Mouse (Mus musculus) liver, embryonic 14.5 days (tissue): Measurements from ENCODE around the gene Magi3. TPM values are rescaled to one million over a fixed set of nuclear protein-coding genes. Genes with fewer than 3 reads are reported as not detected.

Experiments used
- ATAC-seq: fragments of 200-750 bp; cut with Nextera tagmentation; 2 replicates; pipeline ENCODE4 v1.8.0; 2017; ENCODE audit warnings: moderate number of reproducible peaks, mild to moderate bottlenecking, moderate library complexity; ENCODE audit not compliant: insufficient read depth
- DNase-seq, 3 experiments: peaks; one replicate each; pipeline ENCODE4 v3.0.0-alpha.2; 2012 to 2013; ENCODE audit warnings: low read depth in 3 of 3, low spot score in 3 of 3
- H3K27ac ChIP-seq: fragments of 300-500 bp; sonication (generic); 2 replicates; pipeline ENCODE4 v1.5.1; 2014; ENCODE audit warnings: moderate library complexity, mild to moderate bottlenecking, control low read depth, inconsistent platforms
- H3K27me3 ChIP-seq: fragments of 300-500 bp; sonication (generic); 2 replicates; pipeline ENCODE4 v1.6.1; 2014; ENCODE audit warnings: mild to moderate bottlenecking, low read length, moderate library complexity; ENCODE audit not compliant: control insufficient read depth, insufficient read depth
- H3K36me3 ChIP-seq: fragments of 300-500 bp; sonication (generic); replicated peaks from 2 replicates; pipeline ENCODE4 v1.6.1; 2014; ENCODE audit warnings: low read depth; ENCODE audit not compliant: control insufficient read depth, insufficient read depth
- H3K4me1 ChIP-seq, 2 experiments: fragments of 200-500 bp in 1 of 2; fragments of 300-500 bp in 1 of 2; sonication (generic) in 1 of 2; replicated peaks; 2 replicates each; pipeline ENCODE4 v1.6.1; 2012 to 2014; ENCODE audit warnings: antibody characterized with exemption in 1 of 2, inconsistent platforms in 1 of 2, low read length in 1 of 2; ENCODE audit not compliant: control insufficient read depth in 2 of 2, insufficient read depth in 2 of 2
- H3K4me2 ChIP-seq: fragments of 300-500 bp; sonication (generic); 2 replicates; pipeline ENCODE4 v1.6.1; 2014; ENCODE audit warnings: low read depth, mild to moderate bottlenecking, control low read depth, moderate library complexity
- H3K4me3 ChIP-seq, 2 experiments: fragments of 200-500 bp in 1 of 2; fragments of 300-500 bp in 1 of 2; sonication (generic) in 1 of 2; 2 replicates each; pipeline ENCODE4 v1.5.1; 2012 to 2014; ENCODE audit warnings: low read depth in 2 of 2, low read length in 2 of 2, mild to moderate bottlenecking in 2 of 2, control low read depth in 1 of 2, inconsistent platforms in 1 of 2, moderate library complexity in 1 of 2; ENCODE audit not compliant: insufficient read depth in 1 of 2
- H3K9ac ChIP-seq: fragments of 300-500 bp; sonication (generic); replicated peaks from 2 replicates; pipeline ENCODE4 v1.6.1; 2014; ENCODE audit warnings: mild to moderate bottlenecking, control low read depth, moderate library complexity
- H3K9me3 ChIP-seq: fragments of 300-500 bp; sonication (generic); 2 replicates; pipeline ENCODE4 v1.6.1; 2016; ENCODE audit warnings: low read length, mixed read lengths; ENCODE audit not compliant: control insufficient read depth
- CTCF ChIP-seq: IDR thresholded peaks from 2 replicates; pipeline ENCODE4 v1.5.1; 2016; ENCODE audit warnings: antibody characterized with exemption, low read depth, control low read depth
- EP300 ChIP-seq: IDR thresholded peaks from 2 replicates; pipeline ENCODE4 v1.6.1; 2016; ENCODE audit warnings: antibody characterized with exemption, low read depth
- WGBS: fragments of 180-500 bp; shearing (Covaris S2); extraction: QIAGEN DNeasy Blood & Tissue Kit; methylation state at CpG from one replicate; pipeline ENCODE4 v1.1.7; 2014; ENCODE audit not compliant: insufficient replicate concordance; 5-methylcytosine and 5-hydroxymethylcytosine counted together
- polyA plus RNA-seq, 2 experiments: library from polyadenylated mRNA; depleted of rRNA in 1 of 2; stranded (reverse) in 1 of 2; unstranded in 1 of 2; fragments of >200 nt; fragmentation: Nextera tagmentation in 1 of 2; extraction: Ambion mirVana in 1 of 2; gene quantifications; 2 replicates each; pipeline versions ENCODE4 v1.2.1 to v1.2.3; 2012 to 2014

The Magi3 gene
- polyA plus RNA-seq, 2 experiments = 1.3 to 2.1 TPM

- Histone ChIP-seq H3K9me3 (no peaks in the 10 kb centered on the region), H3K36me3 (no peaks in the 10 kb centered on the region), H3K9ac (no peak overlapping the region), H3K27ac (no peak overlapping the region), H3K4me1 (no peaks in the 10 kb centered on the region), H3K4me3 (no peak overlapping the region), H3K4me2 (no peak overlapping the region), H3K27me3 (no peaks in the 10 kb centered on the region)
- no peak for ATAC-seq
- WGBS = 57% methylated on average over 2 of the region's 2 CpGs
- no peak for DNase-seq
- TF ChIP-seq CTCF (no peak), EP300 (no peak)
These were observed 19.6 kb upstream of the Magi3 start for GRCm38 (mm10) chr3:104239785-104240184.

- H3K9me3 ChIP-seq = no peaks in the 10 kb centered on the region
- no peak overlapping the region for H3K4me3 ChIP-seq
- no peaks in the 10 kb centered on the region for H3K27me3 ChIP-seq
- no peaks in the 10 kb centered on the region for H3K4me1 ChIP-seq
- ATAC-seq = no peak
- no peaks in the 10 kb centered on the region for H3K36me3 ChIP-seq
- H3K9ac ChIP-seq = no peak overlapping the region
- WGBS = 46% methylated on average over 2 of the region's 2 CpGs
- no peak for DNase-seq
- no peak overlapping the region for H3K4me2 ChIP-seq
- no peak overlapping the region for H3K27ac ChIP-seq
- TF ChIP-seq EP300 (no peak), CTCF (no peak)
These were observed 19.2 kb upstream of the Magi3 start for GRCm38 (mm10) chr3:104239376-104239775.

DNA sequence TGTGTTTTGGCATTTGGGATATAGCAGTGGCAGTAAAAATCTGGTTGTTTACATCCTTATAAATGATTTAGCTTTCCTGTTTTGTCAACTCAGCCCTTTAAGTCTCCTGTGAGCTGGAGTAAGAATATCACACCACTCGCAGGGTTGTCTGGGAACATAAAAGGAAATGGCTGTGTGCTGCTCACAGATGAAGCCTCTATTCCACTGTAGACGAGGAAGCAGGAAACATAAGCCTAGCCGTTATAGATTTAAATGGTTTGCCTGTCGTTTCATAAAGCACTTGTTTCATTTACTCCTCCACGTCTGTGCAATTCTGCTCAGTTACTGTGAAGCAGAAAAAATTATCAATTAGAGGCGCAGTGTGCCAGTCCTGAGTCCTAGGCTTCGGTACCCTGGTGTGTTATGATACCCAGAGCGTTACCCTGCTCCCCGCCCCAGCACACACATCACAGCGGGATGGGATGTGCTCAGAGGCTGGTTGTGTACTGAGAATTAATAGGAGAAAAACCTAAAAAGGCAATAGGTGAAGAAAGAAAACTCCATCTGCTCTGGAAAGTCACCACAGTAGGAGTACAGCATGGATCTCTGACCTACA lies 17.8 kb upstream of the Magi3 start:
- H3K27me3 ChIP-seq = no peaks in the 10 kb centered on the region
- no peak for TF ChIP-seq CTCF
- TF ChIP-seq EP300 = no peak
- DNase-seq (no peak), ATAC-seq (no peak)
- no peak overlapping the region for H3K27ac ChIP-seq
- H3K36me3 ChIP-seq = no peaks in the 10 kb centered on the region
- 50% methylated on average over 10 of the region's 10 CpGs for WGBS
- no peak overlapping the region for H3K4me3 ChIP-seq
- H3K4me1 ChIP-seq = no peaks in the 10 kb centered on the region
- H3K9me3 ChIP-seq = no peaks in the 10 kb centered on the region
- H3K4me2 ChIP-seq = no peak overlapping the region
- H3K9ac ChIP-seq = no peak overlapping the region

DNA sequence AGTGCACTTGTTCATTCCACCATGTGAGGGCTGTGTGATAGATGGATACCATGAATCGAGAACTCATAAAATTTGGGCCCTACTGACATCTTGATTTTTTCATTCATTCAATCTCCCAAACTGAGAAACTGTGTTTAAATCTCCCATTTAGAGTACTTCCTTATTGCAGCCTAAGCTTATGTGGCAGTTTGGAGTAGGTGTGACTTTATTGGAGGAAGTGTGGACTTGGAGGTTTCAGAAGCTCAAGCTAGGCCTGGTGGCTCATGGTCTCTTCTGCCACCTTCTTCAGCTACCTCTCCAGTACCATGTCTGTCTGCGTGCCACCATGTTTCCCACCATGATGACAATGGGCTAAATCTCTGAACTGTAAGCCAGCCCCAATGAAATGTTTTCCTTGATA lies 15.9 kb upstream of the Magi3 start:
- Histone ChIP-seq H3K9ac (no peak overlapping the region), H3K4me3 (no peak overlapping the region), H3K9me3 (no peaks in the 10 kb centered on the region), H3K4me2 (no peak overlapping the region), H3K27ac (no peak overlapping the region), H3K4me1 (no peaks in the 10 kb centered on the region), H3K27me3 (no peaks in the 10 kb centered on the region), H3K36me3 (no peaks in the 10 kb centered on the region)
- DNase-seq = no peak
- no peak for ATAC-seq
- WGBS = 71% methylated on average over 2 of the region's 2 CpGs
- no peak for TF ChIP-seq EP300
- TF ChIP-seq CTCF = no peak

DNA sequence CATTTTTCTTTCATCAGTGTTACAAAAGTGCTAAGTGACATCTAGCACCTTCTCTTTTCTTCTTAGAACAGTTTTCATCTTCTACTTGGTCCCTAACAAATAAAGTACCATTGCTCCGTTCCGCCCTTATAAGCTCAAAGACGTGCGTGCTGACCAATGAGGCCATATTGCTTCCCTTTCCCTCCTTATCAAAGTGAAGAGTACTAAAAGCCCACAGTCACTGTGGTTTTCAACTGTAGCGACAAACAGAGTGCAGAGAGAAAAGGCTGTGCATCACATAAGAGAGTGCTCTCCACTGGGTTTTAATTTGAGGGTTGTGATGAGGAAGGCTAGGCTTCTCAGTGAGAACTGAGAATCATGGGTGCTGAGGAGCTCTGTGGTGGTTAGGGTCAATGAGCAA lies 14.9 kb upstream of the Magi3 start:
- TF ChIP-seq EP300 = no peak
- no peak for TF ChIP-seq CTCF
- ATAC-seq = no peak
- 16% methylated on average over 5 of the region's 5 CpGs for WGBS

More for the DNA sequence above, 14.9 kb upstream of the Magi3 start:
- no peaks in the 10 kb centered on the region for H3K27me3 ChIP-seq
- no peak overlapping the region for H3K4me3 ChIP-seq
- no peaks in the 10 kb centered on the region for H3K4me1 ChIP-seq
- DNase-seq = no peak
- no peak overlapping the region for H3K4me2 ChIP-seq
- no peak overlapping the region for H3K9ac ChIP-seq
- H3K36me3 ChIP-seq = no peaks in the 10 kb centered on the region
- H3K27ac ChIP-seq = no peak overlapping the region
- no peaks in the 10 kb centered on the region for H3K9me3 ChIP-seq
